ENCODE assay signal across 21 mouse cellular contexts in genomic region chr11:9388520-9388919, GRCm38 (mm10).
DNase-seq lines count a peak whose midpoint lies in the region; ATAC-seq lines count a peak whose summit lies in the region.
"Had no signal": no experiment of that assay in that cellular context is flagged by ENCODE, and none has a peak within 500 bp of the region (broad histone marks: within the 10 kb centered on the region; RNA-seq: fewer than 3 reads in every experiment).

No protein-coding gene starts in this region.

- no peaks in the 10 kb centered on the region for H3K4me1 ChIP-seq in forebrain, embryonic 14.5 days (ENCODE audit: control insufficient read depth, insufficient read depth, low read length)
- H3K4me1 ChIP-seq: embryonic facial prominence, embryonic 13.5 days; embryonic facial prominence, embryonic 15.5 days; forebrain, embryonic 10.5 days; forebrain, embryonic 12.5 days had no signal

- no peaks in the 10 kb centered on the region for H3K36me3 ChIP-seq in forebrain, embryonic 14.5 days (ENCODE audit: control insufficient read depth, insufficient read depth, low read length)
- H3K36me3 ChIP-seq: embryonic facial prominence, embryonic 13.5 days; embryonic facial prominence, embryonic 15.5 days; forebrain, embryonic 10.5 days; forebrain, embryonic 12.5 days had no signal

- no peaks in the 10 kb centered on the region for H3K27me3 ChIP-seq in forebrain, embryonic 14.5 days (replicated peaks; ENCODE audit: control insufficient read depth, insufficient read depth, low read length)
- H3K27me3 ChIP-seq: embryonic facial prominence, embryonic 13.5 days; embryonic facial prominence, embryonic 15.5 days; forebrain, embryonic 12.5 days had no signal

- H3K27ac ChIP-seq in forebrain, embryonic 14.5 days (ENCODE audit: low read depth, low read length), result no peak overlapping the region
- H3K27ac ChIP-seq: embryonic facial prominence, embryonic 13.5 days; embryonic facial prominence, embryonic 15.5 days; forebrain, embryonic 10.5 days; forebrain, embryonic 12.5 days had no signal

- H3K9me3 ChIP-seq in forebrain, embryonic 14.5 days (replicated peaks; ENCODE audit: control insufficient read depth, low read length), result no peaks in the 10 kb centered on the region
- H3K9me3 ChIP-seq: embryonic facial prominence, embryonic 13.5 days; embryonic facial prominence, embryonic 15.5 days; forebrain, embryonic 10.5 days; forebrain, embryonic 12.5 days had no signal

- no peak overlapping the region for H3K4me2 ChIP-seq in forebrain, embryonic 14.5 days (ENCODE audit: low read length)
- H3K4me2 ChIP-seq: embryonic facial prominence, embryonic 13.5 days; embryonic facial prominence, embryonic 15.5 days; forebrain, embryonic 12.5 days had no signal

- ATAC-seq in granulocyte monocyte progenitor cell, adult 5-6 weeks (replicated peaks; ENCODE audit: poor library complexity, severe bottlenecking), result peak; percentile 74
- ATAC-seq in megakaryocyte progenitor cell, adult 5-6 weeks (replicated peaks; ENCODE audit: poor library complexity), result peak; percentile 54
- no peak for ATAC-seq in forebrain, embryonic 14.5 days
- ATAC-seq: forebrain, embryonic 16.5 days had no signal

- H3K4me3 ChIP-seq in forebrain, embryonic 14.5 days (ENCODE audit: low read depth, low read length), result no peak overlapping the region
- H3K4me3 ChIP-seq: embryonic facial prominence, embryonic 13.5 days; embryonic facial prominence, embryonic 15.5 days; erythroblast, embryonic 14.5 days; forebrain, embryonic 10.5 days; forebrain, embryonic 12.5 days had no signal

- peak; percentile 12 for DNase-seq in A20 (ENCODE audit: low read depth, low spot score)
- DNase-seq in forebrain, embryonic 14.5 days (ENCODE audit: low spot score), result no peak
- DNase-seq in adrenal gland, adult 8-10 months, result no peak
- DNase-seq in natural killer cell, adult 2 months (ENCODE audit: low spot score in 2 of 2), result no peak
- DNase-seq: adrenal gland, adult 2 months; adrenal gland, postnatal 14 days; adrenal gland, postnatal 36 days; cerebellum, adult 11-12 months; cerebellum, adult 2 months; cerebellum, adult 9-10 months; cerebellum, postnatal 10 days; cerebellum, postnatal 25 days; embryo, embryonic 11 days had no signal

- WGBS in forebrain, embryonic 14.5 days, result 85% methylated on average over 1 of the region's 1 CpGs

- H3K9ac ChIP-seq in forebrain, embryonic 14.5 days (ENCODE audit: low read length), result no peak overlapping the region
- H3K9ac ChIP-seq: embryonic facial prominence, embryonic 13.5 days; embryonic facial prominence, embryonic 15.5 days; forebrain, embryonic 12.5 days had no signal
